13 mouse cellular contexts compared by ENCODE assay signal in the genomic region with DNA sequence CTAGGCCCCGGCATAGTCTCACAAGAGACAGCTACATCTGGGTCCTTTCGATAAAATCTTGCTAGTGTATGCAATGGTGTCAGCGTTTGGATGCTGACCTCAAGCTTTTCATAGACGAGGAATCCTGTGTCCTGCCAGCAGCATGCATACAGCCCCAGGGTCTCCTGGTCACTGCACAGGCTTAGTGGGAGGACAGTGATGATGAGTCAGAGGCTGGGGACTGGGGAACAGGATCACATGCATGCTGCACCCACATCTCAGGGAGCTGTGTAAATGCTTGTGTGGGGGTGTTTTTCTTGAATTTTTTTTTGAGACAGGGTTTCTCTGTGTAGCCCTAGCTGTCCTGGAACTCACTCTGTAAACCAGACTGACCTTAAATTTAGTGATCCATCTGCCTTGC. TPM values are rescaled to one million over a fixed set of nuclear protein-coding genes. Genes with fewer than 3 reads are reported as not detected.
A peak's percentile ranks its signal among the peaks of the same experiment; 100 is the strongest.
DNase-seq lines count a peak whose midpoint lies in the region; ATAC-seq and TF ChIP-seq lines count a peak whose summit lies in the region.
"Not testable (repeated sequence)": the region's sequence is repeated elsewhere in the genome, so short reads cannot be mapped to it uniquely, and the experiment has no call there.
"Had no signal": no experiment of that assay in that cellular context is flagged by ENCODE, and none has a peak within 500 bp of the region (broad histone marks: within the 10 kb centered on the region; RNA-seq: fewer than 3 reads in every experiment).

No protein-coding gene starts in this region.

- ATAC-seq in frontal cortex, adult (ENCODE audit: low TSS enrichment), result peak; percentile 88

- peak; percentile 56 for DNase-seq in 3T3-L1 (ENCODE audit: low read depth, low spot score)
- peak; percentile 81 for DNase-seq in brain, adult 2 months (ENCODE audit: low read depth, low spot score)
- DNase-seq in right cerebral cortex, adult 18-20 months, result peak; percentile 58
- peak; percentile 32 to 40 for DNase-seq in right cerebral cortex, adult 2 months (ENCODE audit: low spot score in 2 of 2)
- peak; percentile 45 for DNase-seq in telencephalon, adult 2 months (ENCODE audit: low read depth, low spot score)

- peak overlapping the region; percentile 39 for H3K27ac ChIP-seq in bone marrow macrophage, adult 2 months (ENCODE audit: insufficient read depth, low read depth, low read length)
- peak overlapping the region; percentile 7; the same call in 1 of the 2 replicates for H3K27ac ChIP-seq in macrophage

- not testable (repeated sequence) for H3K79me2 ChIP-seq in macrophage (ENCODE audit: inconsistent target)

- H3K36me3 ChIP-seq in macrophage (ENCODE audit: inconsistent target), result not testable (repeated sequence)

- H3K4me1 ChIP-seq in bone marrow macrophage, adult 2 months (ENCODE audit: control insufficient read depth, insufficient read depth, low read length), result peaks cover 60% of the 10 kb centered on the region

- not testable (repeated sequence) for TF ChIP-seq POLR2A in bone marrow macrophage, adult 2 months (IDR thresholded peaks at IDR 0.05; ENCODE audit: borderline replicate concordance, low read depth, low read length)

- TF ChIP-seq CTCF in bone marrow macrophage, adult 2 months (IDR thresholded peaks at IDR 0.05; ENCODE audit: low read depth, low read length), result not testable (repeated sequence)

- 86% methylated on average over 3 of the region's 4 CpGs for WGBS in macrophage (ENCODE audit: missing documents)

- H3K4me3 ChIP-seq in bone marrow macrophage, adult 2 months (ENCODE audit: insufficient read depth, low read length); macrophage (ENCODE audit: inconsistent target): not testable (repeated sequence)

RNA-seq across cellular contexts. Expression of a gene that starts 48.7 kb away (rescaled TPM):
- polyA plus RNA-seq in bone marrow macrophage, adult 2 months (2012; ENCODE audit: insufficient read depth, insufficient read length, missing spikeins), result not detected in 2 replicates
- not detected for total RNA-seq in macrophage (2018; cell fraction: chromatin; rRNA removed)
- under 1 TPM in 7 of 26 experiments, not detected in 19; 0.09 to 0.58 (median 0.36) TPM for total RNA-seq in macrophage (2018; cell fraction: cytosol; rRNA removed)
- total RNA-seq in macrophage (2018; cell fraction: nucleus; rRNA removed), result not detected
- polyA plus RNA-seq in macrophage (2018), result not detected in 3 replicates
- total RNA-seq: G1E, MEL had no signal
- polyA plus RNA-seq: activated CD4-positive, CD25-positive, alpha-beta regulatory T cell, adult 4 months; C2C12; CD4-positive, CD25-positive, alpha-beta regulatory T cell, adult 4 months; G1E had no signal
